Mouse (Mus musculus): Measurements from ENCODE around the gene Agap3. TPM values are rescaled to one million over a fixed set of nuclear protein-coding genes. Genes with fewer than 3 reads are reported as not detected.

Agap3 gene
- polyA plus RNA-seq, 1 experiment, result not detected

GRCm38 (mm10) chr5:24521366-24521765 is 69.4 kb downstream of the Agap3 start:
- TF ChIP-seq POLR2A (IDR thresholded peaks at IDR 0.05; ENCODE audit: insufficient read depth, low read depth, low read length), result no peak
- TF ChIP-seq CTCF (IDR thresholded peaks at IDR 0.05; ENCODE audit: insufficient read depth, low read depth, low read length), result no peak
- Histone ChIP-seq H3K4me1 (ENCODE audit: control insufficient read depth, insufficient read depth, low read length) (peaks cover 6% of the 10 kb centered on the region), H3K27ac (ENCODE audit: insufficient read depth, low read depth, low read length) (no peak overlapping the region), H3K4me3 (ENCODE audit: insufficient read depth, low read depth, low read length) (no peak overlapping the region)
- 76% methylated on average over 8 of the region's 8 CpGs for WGBS

GRCm38 (mm10) chr5:24523806-24524205 is 71.8 kb downstream of the Agap3 start:
- no peak overlapping the region for H3K4me3 ChIP-seq (ENCODE audit: insufficient read depth, low read depth, low read length)
- 65% methylated on average over 8 of the region's 8 CpGs for WGBS

GRCm38 (mm10) chr5:24524522-24524921 is 72.5 kb downstream of the Agap3 start:
- H3K4me1 ChIP-seq (ENCODE audit: control insufficient read depth, insufficient read depth, low read length), result peaks cover 11% of the 10 kb centered on the region
- no peak for TF ChIP-seq POLR2A (IDR thresholded peaks at IDR 0.05; ENCODE audit: insufficient read depth, low read depth, low read length)
- no peak for TF ChIP-seq CTCF (IDR thresholded peaks at IDR 0.05; ENCODE audit: insufficient read depth, low read depth, low read length)
- 21% methylated on average over 4 of the region's 4 CpGs for WGBS
- no peak overlapping the region for H3K4me3 ChIP-seq (ENCODE audit: insufficient read depth, low read depth, low read length)
- no peak overlapping the region for H3K27ac ChIP-seq (ENCODE audit: insufficient read depth, low read depth, low read length)

More at GRCm38 (mm10) chr5:24523806-24524205, 71.8 kb downstream of the Agap3 start:
- H3K27ac ChIP-seq (ENCODE audit: insufficient read depth, low read depth, low read length), result no peak overlapping the region
- H3K4me1 ChIP-seq (ENCODE audit: control insufficient read depth, insufficient read depth, low read length), result peaks cover 11% of the 10 kb centered on the region
- TF ChIP-seq POLR2A (IDR thresholded peaks at IDR 0.05; ENCODE audit: insufficient read depth, low read depth, low read length) (no peak), CTCF (IDR thresholded peaks at IDR 0.05; ENCODE audit: insufficient read depth, low read depth, low read length) (no peak)

GRCm38 (mm10) chr5:24525360-24526189 is 73.6 kb downstream of the Agap3 start:
- 7% methylated on average over 34 of the region's 34 CpGs for WGBS
- Histone ChIP-seq H3K4me3 (ENCODE audit: insufficient read depth, low read depth, low read length) (no peak overlapping the region; the same call in 1 of the 2 replicates), H3K4me1 (ENCODE audit: control insufficient read depth, insufficient read depth, low read length) (peaks cover 13% of the 10 kb centered on the region), H3K27ac (ENCODE audit: insufficient read depth, low read depth, low read length) (no peak overlapping the region)
- no peak for TF ChIP-seq CTCF (IDR thresholded peaks at IDR 0.05; ENCODE audit: insufficient read depth, low read depth, low read length)
- TF ChIP-seq POLR2A (IDR thresholded peaks at IDR 0.05; ENCODE audit: insufficient read depth, low read depth, low read length), result no peak

GRCm38 (mm10) chr5:24526190-24526888 is 74.4 kb downstream of the Agap3 start:
- peak overlapping the region; percentile 39 for H3K4me3 ChIP-seq (ENCODE audit: insufficient read depth, low read depth, low read length)
- TF ChIP-seq POLR2A (IDR thresholded peaks at IDR 0.05; ENCODE audit: insufficient read depth, low read depth, low read length) (no peak), CTCF (IDR thresholded peaks at IDR 0.05; ENCODE audit: insufficient read depth, low read depth, low read length) (no peak)
- H3K27ac ChIP-seq (ENCODE audit: insufficient read depth, low read depth, low read length), result no peak overlapping the region
- WGBS, result 2% methylated on average over 109 of the region's 109 CpGs
- peaks cover 13% of the 10 kb centered on the region for H3K4me1 ChIP-seq (ENCODE audit: control insufficient read depth, insufficient read depth, low read length)

GRCm38 (mm10) chr5:24526889-24527230 is 74.9 kb downstream of the Agap3 start, which contains the start of gene Gbx1:
Gene Gbx1, minus strand, starts transcription at chr5:24527202.
- Histone ChIP-seq H3K4me3 (ENCODE audit: insufficient read depth, low read depth, low read length) (peak within 1 kb of the TSS; percentile 39), H3K4me1 (ENCODE audit: control insufficient read depth, insufficient read depth, low read length) (peaks cover 13% of the 10 kb centered on the region), H3K27ac (ENCODE audit: insufficient read depth, low read depth, low read length) (no peak within 1 kb of the TSS)
- TF ChIP-seq CTCF (IDR thresholded peaks at IDR 0.05; ENCODE audit: insufficient read depth, low read depth, low read length) (no peak), POLR2A (IDR thresholded peaks at IDR 0.05; ENCODE audit: insufficient read depth, low read depth, low read length) (no peak)
- 1% methylated on average over 49 of the region's 49 CpGs for WGBS

- 43% methylated on average over 6 of the region's 6 CpGs for WGBS
- no peak overlapping the region for H3K27ac ChIP-seq (ENCODE audit: insufficient read depth, low read depth, low read length)
- no peak overlapping the region for H3K4me3 ChIP-seq (ENCODE audit: insufficient read depth, low read depth, low read length)
- TF ChIP-seq POLR2A (IDR thresholded peaks at IDR 0.05; ENCODE audit: insufficient read depth, low read depth, low read length) (no peak), CTCF (IDR thresholded peaks at IDR 0.05; ENCODE audit: insufficient read depth, low read depth, low read length) (no peak)
- H3K4me1 ChIP-seq (ENCODE audit: control insufficient read depth, insufficient read depth, low read length), result peaks cover 13% of the 10 kb centered on the region
These were observed 75.8 kb downstream of the Agap3 start for GRCm38 (mm10) chr5:24527780-24528179.

- no peak overlapping the region for H3K27ac ChIP-seq (ENCODE audit: insufficient read depth, low read depth, low read length)
- H3K4me3 ChIP-seq (ENCODE audit: insufficient read depth, low read depth, low read length), result no peak overlapping the region
- peaks cover 13% of the 10 kb centered on the region for H3K4me1 ChIP-seq (ENCODE audit: control insufficient read depth, insufficient read depth, low read length)
- WGBS, result 22% methylated on average over 24 of the region's 24 CpGs
- TF ChIP-seq POLR2A (IDR thresholded peaks at IDR 0.05; ENCODE audit: insufficient read depth, low read depth, low read length) (no peak), CTCF (IDR thresholded peaks at IDR 0.05; ENCODE audit: insufficient read depth, low read depth, low read length) (peak; percentile 100)
These were observed 78.2 kb downstream of the Agap3 start for GRCm38 (mm10) chr5:24530042-24530689.

Data from olfactory bulb, adult 2 months (tissue).